Mouse (Mus musculus) midbrain, embryonic 10.5 days (tissue): Measurements from ENCODE around the gene Tex47. TPM values are rescaled to one million over a fixed set of nuclear protein-coding genes. Genes with fewer than 3 reads are reported as not detected.

Source experiments
- DNase-seq: peaks from one replicate; pipeline ENCODE4 v3.0.0-alpha.2; 2017; ENCODE audit warnings: low spot score
- H3K27ac ChIP-seq: fragments of 300-500 bp; sonication (generic); replicated peaks from 2 replicates; pipeline ENCODE4 v1.5.1; 2016; ENCODE audit warnings: mild to moderate bottlenecking
- H3K27me3 ChIP-seq: fragments of 300-500 bp; sonication (generic); 2 replicates; pipeline ENCODE4 v1.6.1; 2016; ENCODE audit warnings: low read depth, mild to moderate bottlenecking; ENCODE audit not compliant: poor library complexity, severe bottlenecking
- H3K36me3 ChIP-seq: fragments of 300-500 bp; sonication (generic); 2 replicates; pipeline ENCODE4 v1.6.1; 2016; ENCODE audit warnings: mild to moderate bottlenecking, moderate library complexity
- H3K4me1 ChIP-seq: fragments of 300-500 bp; sonication (generic); 2 replicates; pipeline ENCODE4 v1.6.1; 2016
- H3K4me3 ChIP-seq: fragments of 300-500 bp; sonication (generic); 2 replicates; pipeline ENCODE4 v1.5.1; 2016; ENCODE audit warnings: mild to moderate bottlenecking, moderate library complexity
- H3K9me3 ChIP-seq: fragments of 300-500 bp; sonication (generic); replicated peaks from 2 replicates; pipeline ENCODE4 v1.6.1; 2016; ENCODE audit warnings: mild to moderate bottlenecking
- WGBS: fragments of 180-500 bp; shearing (Covaris S2); methylation state at CpG from one replicate; pipeline ENCODE4 v1.1.7; 2016; 5-methylcytosine and 5-hydroxymethylcytosine counted together
- polyA plus RNA-seq: library from polyadenylated mRNA; unstranded; fragments of >200 nt; fragmentation: Nextera tagmentation; extraction: Ambion mirVana; gene quantifications from 2 replicates; pipeline ENCODE4 v1.2.1, GENCODE M21; 2016

Gene Tex47
- 0.06 and 0.07 TPM in 2 replicates for polyA plus RNA-seq

DNA sequence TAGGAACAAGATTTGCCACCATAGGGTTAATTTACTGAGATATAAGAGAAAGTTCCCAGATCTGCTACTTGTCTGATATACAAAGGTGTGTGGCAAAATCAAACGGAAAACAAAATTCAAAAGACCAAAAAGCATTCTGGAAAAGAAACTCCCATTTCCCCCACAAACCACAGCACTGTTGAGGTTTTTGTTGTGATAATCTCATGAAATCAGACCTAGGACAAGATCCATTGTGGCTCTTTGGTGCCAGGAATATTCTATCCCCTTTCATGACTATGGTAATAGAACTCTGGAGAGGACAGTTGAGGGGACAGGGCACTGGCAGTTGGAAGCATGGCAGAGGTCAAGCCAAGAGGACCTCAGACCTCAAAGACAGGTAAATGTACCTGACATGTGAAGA is at the start of gene Tex47:
TSS of gene Tex47 (plus strand) at position 301 of the 400 bp plus-strand sequence.
- Histone ChIP-seq H3K4me1 (no peaks in the 10 kb centered on the region), H3K36me3 (no peaks in the 10 kb centered on the region), H3K9me3 (no peaks in the 10 kb centered on the region), H3K27me3 (no peaks in the 10 kb centered on the region), H3K4me3 (no peak within 1 kb of the TSS), H3K27ac (no peak within 1 kb of the TSS)
- no peak for DNase-seq
- 76% methylated on average over 1 of the region's 1 CpGs for WGBS

DNA sequence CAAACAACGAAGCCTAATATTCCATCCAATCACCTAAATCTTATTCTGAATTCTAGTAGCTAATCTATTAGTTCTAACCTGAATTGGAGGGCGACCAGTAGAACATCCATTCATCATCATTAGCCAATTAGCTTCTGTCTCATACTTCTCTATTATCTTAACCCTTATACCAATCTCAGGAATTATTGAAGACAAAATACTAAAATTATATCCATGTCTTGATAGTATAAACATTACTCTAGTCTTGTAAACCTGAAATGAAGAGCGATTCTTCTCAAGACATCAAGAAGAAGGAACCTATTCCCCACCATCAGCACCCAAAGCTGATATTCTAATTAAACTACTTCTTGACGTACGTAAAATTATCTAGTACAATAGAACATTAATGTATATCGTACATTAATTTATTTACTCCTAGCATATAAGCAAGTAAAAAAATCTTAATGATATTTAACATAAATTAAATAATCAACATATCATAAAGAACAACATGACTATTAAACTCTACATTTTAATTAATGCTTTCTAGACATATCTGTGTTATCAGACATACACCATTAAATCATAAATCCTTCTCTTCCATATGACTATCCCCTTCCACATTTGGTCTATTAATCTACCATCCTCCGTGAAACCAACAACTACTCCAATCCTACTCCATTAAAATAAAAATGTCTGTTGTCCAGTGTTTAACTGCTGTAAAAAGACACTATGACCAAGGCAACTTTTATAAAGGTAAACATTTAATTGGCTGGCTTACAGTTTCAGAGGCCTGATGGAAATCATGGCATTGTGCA is 27.1 kb upstream of the Tex47 start:
- Histone ChIP-seq H3K27ac (no peak overlapping the region), H3K9me3 (no peaks in the 10 kb centered on the region), H3K36me3 (no peaks in the 10 kb centered on the region), H3K4me1 (no peaks in the 10 kb centered on the region), H3K4me3 (no peak overlapping the region), H3K27me3 (no peaks in the 10 kb centered on the region)
- no peak for DNase-seq
- 90% methylated on average over 7 of the region's 7 CpGs for WGBS

DNA sequence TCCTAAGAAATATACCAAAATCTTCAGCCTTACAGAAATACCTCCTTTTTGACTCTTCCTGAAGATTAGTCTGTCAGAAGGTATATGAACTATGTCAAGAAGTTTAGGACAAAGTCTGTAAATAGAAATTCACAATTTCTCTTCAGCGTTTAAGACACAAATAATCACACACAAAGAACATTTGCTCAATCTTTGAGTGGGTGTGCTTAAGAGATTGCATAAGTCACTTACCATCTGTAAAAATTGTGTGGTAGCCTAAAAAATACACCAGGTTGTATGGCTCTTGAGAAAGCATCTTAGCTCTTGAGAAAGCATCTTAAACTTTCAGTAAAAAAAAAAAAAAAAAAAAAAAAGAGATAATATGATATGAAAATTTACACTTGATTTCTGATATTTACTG is 19.6 kb upstream of the Tex47 start:
- WGBS: 90% methylated on average over 1 of the region's 1 CpGs
- H3K27ac ChIP-seq: no peak overlapping the region

DNA sequence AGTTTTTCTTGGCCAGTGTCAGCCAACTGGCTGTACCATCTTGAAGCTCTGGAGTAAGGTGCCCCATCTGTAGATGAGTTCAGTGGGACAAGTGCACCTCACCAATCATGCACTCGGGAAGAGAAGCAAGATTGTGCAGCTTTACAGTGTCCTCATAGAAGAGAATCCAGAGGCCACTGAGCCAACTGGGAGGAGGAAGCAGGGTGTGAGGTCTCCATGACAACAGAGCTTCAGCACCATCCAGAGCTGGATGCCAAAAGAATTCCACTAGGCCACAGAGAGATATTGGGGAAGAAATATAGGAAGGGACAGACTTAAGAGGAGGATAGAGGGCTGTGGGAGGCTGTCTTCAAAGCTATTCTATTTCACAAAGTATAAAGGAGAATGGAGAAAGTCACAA is 950 bp upstream of the Tex47 start:
- Histone ChIP-seq H3K27ac (no peak overlapping the region), H3K4me3 (no peak overlapping the region), H3K4me1 (no peaks in the 10 kb centered on the region), H3K36me3 (no peaks in the 10 kb centered on the region), H3K27me3 (no peaks in the 10 kb centered on the region), H3K9me3 (no peaks in the 10 kb centered on the region)
- DNase-seq: no peak
- 76% methylated on average over 1 of the region's 1 CpGs for WGBS

More for the DNA sequence above, 19.6 kb upstream of the Tex47 start:
- Histone ChIP-seq H3K4me1 (no peaks in the 10 kb centered on the region), H3K4me3 (no peak overlapping the region), H3K36me3 (no peaks in the 10 kb centered on the region), H3K27me3 (no peaks in the 10 kb centered on the region), H3K9me3 (no peaks in the 10 kb centered on the region)
- no peak for DNase-seq

DNA sequence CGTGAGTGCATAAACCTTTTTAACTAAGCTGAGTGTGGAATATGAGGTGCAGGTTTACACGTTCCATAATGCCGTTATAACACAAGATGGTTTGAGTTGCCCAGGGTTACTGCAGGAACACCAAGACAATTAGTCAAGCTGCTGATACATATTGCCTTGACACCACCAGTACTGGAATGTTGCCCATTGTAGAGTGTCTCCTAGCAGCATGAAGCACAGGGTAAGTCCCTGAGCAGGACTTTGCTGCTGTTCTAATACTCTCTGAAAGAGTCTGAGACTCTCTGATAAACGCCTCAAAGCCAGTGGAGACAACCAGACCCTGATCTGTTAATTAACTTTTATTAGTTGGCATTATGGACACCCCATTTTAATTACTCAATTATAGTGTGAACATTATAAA is 21.7 kb downstream of the Tex47 start:
- Histone ChIP-seq H3K27ac (no peak overlapping the region), H3K9me3 (no peaks in the 10 kb centered on the region), H3K4me1 (no peaks in the 10 kb centered on the region), H3K4me3 (no peak overlapping the region), H3K36me3 (no peaks in the 10 kb centered on the region), H3K27me3 (no peaks in the 10 kb centered on the region)
- WGBS: 74% methylated on average over 4 of the region's 4 CpGs
- DNase-seq: no peak

DNA sequence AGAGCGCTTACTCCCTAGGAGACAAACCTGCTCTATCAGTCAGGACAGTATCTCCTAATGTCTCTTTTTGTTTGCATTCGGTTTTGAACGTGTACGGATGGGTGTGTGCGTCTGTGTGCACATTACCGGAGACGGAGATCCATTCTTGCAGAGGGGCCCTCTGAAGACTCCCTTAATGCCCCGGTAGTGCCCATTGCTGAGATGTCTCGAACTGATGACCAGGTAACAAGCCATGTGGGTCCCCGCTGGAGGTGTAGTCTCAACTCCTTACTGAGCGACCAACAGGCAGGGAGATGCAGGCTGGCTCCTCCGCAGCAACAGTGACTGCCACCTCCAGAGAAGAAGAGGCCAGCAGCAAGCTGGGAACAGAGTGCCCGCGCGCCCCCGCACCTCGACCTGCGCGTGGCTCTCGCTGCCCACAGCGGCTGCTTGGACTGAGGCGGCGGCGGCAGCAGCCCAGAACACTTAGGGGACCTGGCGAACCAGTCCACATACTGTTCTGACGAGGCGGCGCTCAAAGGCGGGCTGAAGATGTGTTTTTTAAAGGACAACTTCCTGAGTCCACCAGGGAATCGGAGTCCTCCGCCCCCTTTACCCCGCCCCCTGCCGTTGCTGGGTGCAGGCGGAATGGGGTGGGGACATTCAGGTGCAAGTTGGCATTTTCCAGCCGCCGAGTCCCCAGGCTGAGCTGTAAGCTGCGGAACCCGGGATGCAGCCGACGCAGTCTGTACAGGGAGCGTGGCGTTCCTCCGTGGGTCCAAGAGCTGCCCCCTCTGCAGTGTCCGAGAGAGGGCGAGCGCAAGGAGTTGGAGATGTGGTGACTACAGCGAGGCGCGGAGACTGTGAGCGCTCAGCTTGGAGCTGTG is 40.5 kb downstream of the Tex47 start, which contains the start of gene Zfp804b:
TSS of gene Zfp804b (minus strand) at position 612 of the 866 bp plus-strand sequence.
- H3K27ac ChIP-seq: peak within 1 kb of the TSS; percentile 65
- peak within 1 kb of the TSS; percentile 75 for H3K4me3 ChIP-seq
- 0 out of 2 replicates have a peak, but pooled peaks cover 9% of the 10 kb centered on the region for H3K27me3 ChIP-seq
- under 1% methylated on average over 50 of the region's 50 CpGs for WGBS
- no peaks in the 10 kb centered on the region for H3K36me3 ChIP-seq
- H3K9me3 ChIP-seq: no peaks in the 10 kb centered on the region
- peak; percentile 71 for DNase-seq
- H3K4me1 ChIP-seq: peaks cover 14% of the 10 kb centered on the region

DNA sequence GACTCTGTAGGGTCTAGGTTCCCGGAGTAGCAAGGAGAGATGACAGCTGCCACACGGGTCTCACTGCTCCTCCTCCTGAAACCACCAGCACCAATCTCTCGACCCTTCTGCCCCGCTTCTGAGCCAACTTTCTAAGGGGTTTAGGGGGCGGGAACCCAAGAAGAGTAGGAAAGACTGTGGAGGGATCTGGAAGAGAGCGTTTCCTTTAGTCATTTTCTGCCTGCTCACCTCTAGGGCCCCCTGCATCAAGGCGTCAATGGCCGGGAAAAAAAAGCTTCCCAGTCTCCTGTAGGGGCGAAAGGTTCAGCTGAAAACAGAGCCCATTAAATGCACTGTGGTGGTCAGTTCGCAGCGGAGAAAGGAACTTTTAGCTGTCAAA is 41.1 kb downstream of the Tex47 start:
- DNase-seq: no peak
- Histone ChIP-seq H3K4me3 (peak overlapping the region; percentile 75), H3K9me3 (no peaks in the 10 kb centered on the region), H3K36me3 (no peaks in the 10 kb centered on the region), H3K27me3 (0 out of 2 replicates have a peak, but pooled peaks cover 9% of the 10 kb centered on the region), H3K27ac (peak overlapping the region; percentile 65), H3K4me1 (peaks cover 14% of the 10 kb centered on the region)
- WGBS: under 1% methylated on average over 11 of the region's 11 CpGs

Other genes with a start within 250 kb of the Tex47 start
- 0.11 and 0.15 TPM in 2 replicates for gene Zfp804b, start 40.6 kb downstream of the Tex47 start, polyA plus RNA-seq